Mouse (Mus musculus) central nervous system, embryonic 18 days (tissue): Measurements from ENCODE around the gene Actr1b. TPM values are rescaled to one million over a fixed set of nuclear protein-coding genes. Genes with fewer than 3 reads are reported as not detected.

Experiments used
- polyA plus RNA-seq: library from polyadenylated mRNA; depleted of rRNA; stranded (reverse); fragments of >200 nt; gene quantifications from 2 replicates; pipeline ENCODE4 v1.2.3, GENCODE M21; 2012; rRNA removed

Actr1b gene
- polyA plus RNA-seq, result 265 and 270 TPM in 2 replicates

GRCm38 (mm10) chr1:36714311-36714710, at the start of gene Actr1b:
Gene Actr1b (minus strand): TSS chr1:36714422.

GRCm38 (mm10) chr1:36761568-36761967, 47.3 kb upstream of the Actr1b start, which contains the start of gene Zap70:
Gene Zap70 (plus strand): TSS chr1:36761798.

GRCm38 (mm10) chr1:36709854-36710280, 4.4 kb downstream of the Actr1b start, which contains the start of gene 4933424G06Rik:
Gene 4933424G06Rik (plus strand): TSS chr1:36710149.

GRCm38 (mm10) chr1:36691271-36692155, 22.7 kb downstream of the Actr1b start, which contains the start of gene Cox5b:
Gene Cox5b (plus strand): TSS chr1:36691449.

GRCm38 (mm10) chr1:36682620-36683355, 31.4 kb downstream of the Actr1b start, which contains the start of gene Fam178b:
Gene Fam178b (minus strand): TSS chr1:36683183.

Other genes with a start within 250 kb of the Actr1b start
- gene Cnnm4, start 242.8 kb downstream of the Actr1b start, polyA plus RNA-seq, result 5.0 and 5.3 TPM in 2 replicates
- gene Cnnm3, start 202.6 kb downstream of the Actr1b start, polyA plus RNA-seq, result 29.8 and 32.0 TPM in 2 replicates
- 13.1 and 15.4 TPM in 2 replicates for gene Ankrd23, start 177.5 kb downstream of the Actr1b start, polyA plus RNA-seq
- gene Gm42417, start 175.0 kb downstream of the Actr1b start, polyA plus RNA-seq, result 0.14 TPM in 1 of 2 replicates, not detected in the other
- gene Ankrd39, start 167.0 kb downstream of the Actr1b start, polyA plus RNA-seq, result 19.0 and 19.9 TPM in 2 replicates
- 53.8 and 56.0 TPM in 2 replicates for gene Sema4c, start 156.1 kb downstream of the Actr1b start, polyA plus RNA-seq
- 0.27 and 0.30 TPM in 2 replicates for gene Fam178b, start 31.2 kb downstream of the Actr1b start, polyA plus RNA-seq
- gene Cox5b, start 23.0 kb downstream of the Actr1b start, polyA plus RNA-seq, result 436 and 479 TPM in 2 replicates
- gene 4933424G06Rik, start 4.3 kb downstream of the Actr1b start, polyA plus RNA-seq, result 0.31 and 0.32 TPM in 2 replicates
- 2.8 and 3.1 TPM in 2 replicates for gene Zap70, start 47.4 kb upstream of the Actr1b start, polyA plus RNA-seq
- gene Tmem131, start 229.2 kb upstream of the Actr1b start, polyA plus RNA-seq, result 33.1 and 34.1 TPM in 2 replicates